Mouse (Mus musculus) erythroblast, embryonic 14.5 days (primary cell): Measurements from ENCODE around the gene 1700001O22Rik. TPM values are rescaled to one million over a fixed set of nuclear protein-coding genes. Genes with fewer than 3 reads are reported as not detected.

Source experiments
- H3K27me3 ChIP-seq: 2 replicates; pipeline ENCODE4 v1.6.1; 2012; ENCODE audit warnings: inconsistent platforms; ENCODE audit not compliant: control insufficient read depth
- H3K36me3 ChIP-seq: 2 replicates; pipeline ENCODE4 v1.6.1; 2012; ENCODE audit warnings: mild to moderate bottlenecking, inconsistent platforms; ENCODE audit not compliant: control insufficient read depth
- H3K4me1 ChIP-seq: 2 replicates; pipeline ENCODE4 v1.6.1; 2012; ENCODE audit warnings: inconsistent platforms; ENCODE audit not compliant: control insufficient read depth
- H3K4me3 ChIP-seq: replicated peaks from 2 replicates; pipeline ENCODE3; 2012; ENCODE audit warnings: moderate library complexity, mild to moderate bottlenecking, inconsistent platforms
- H3K9me3 ChIP-seq: 2 replicates; pipeline ENCODE4 v1.6.1; 2012; ENCODE audit warnings: low read length, inconsistent platforms, mixed read lengths; ENCODE audit not compliant: control insufficient read depth
- GATA1 ChIP-seq: IDR thresholded peaks from 2 replicates; pipeline ENCODE4 v1.6.1; 2012; ENCODE audit warnings: low read length, inconsistent platforms, mixed read lengths
- TAL1 ChIP-seq: IDR thresholded peaks from 3 replicates; pipeline ENCODE4 v1.6.1; 2012; ENCODE audit warnings: low read length, inconsistent platforms, mixed read lengths
- polyA plus RNA-seq: library from polyadenylated mRNA; stranded (reverse); fragments of >175 nt; gene quantifications from 2 replicates; pipeline ENCODE4 v1.2.3, GENCODE M21; 2012

Gene 1700001O22Rik
- polyA plus RNA-seq, 1 experiment = not detected

DNA sequence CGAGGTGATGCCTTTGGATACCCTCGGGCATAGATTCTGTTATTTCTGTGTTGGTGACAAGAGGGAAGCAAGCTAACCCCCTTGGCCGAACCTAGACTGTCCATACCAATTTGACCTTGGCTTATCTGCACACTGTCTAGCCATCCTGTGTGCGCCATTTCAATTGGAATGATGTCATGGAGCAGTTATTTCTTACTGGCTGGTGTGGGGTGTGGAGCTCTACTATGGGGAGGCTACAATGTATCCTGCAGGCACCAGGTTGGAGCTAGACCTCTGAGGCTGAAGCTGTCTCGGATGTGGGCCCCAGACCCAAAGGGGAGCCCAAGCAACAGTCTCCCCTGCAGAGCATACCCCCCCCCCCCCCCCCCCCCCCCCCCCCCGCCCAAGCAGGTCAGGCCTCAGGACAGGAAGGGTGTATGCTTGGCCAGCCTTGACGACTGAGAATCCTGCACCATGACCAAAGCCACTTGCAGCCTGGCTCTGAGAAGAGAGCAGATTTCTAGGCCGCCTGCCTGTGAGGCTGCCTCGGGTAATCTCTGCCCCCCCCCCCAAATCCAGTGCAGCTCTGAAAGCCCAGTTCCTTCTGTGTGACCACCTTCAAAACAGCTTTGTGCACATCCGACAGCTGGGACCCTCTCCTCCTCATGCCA is 31.0 kb upstream of the 1700001O22Rik start, which contains the start of gene Prrx2:
Gene Prrx2 (plus strand): TSS at position 600 of the 650 bp plus-strand sequence.
- Histone ChIP-seq H3K9me3 (no peaks in the 10 kb centered on the region), H3K27me3 (peaks cover 15% of the 10 kb centered on the region), H3K4me1 (peaks cover 26% of the 10 kb centered on the region), H3K4me3 (no peak within 1 kb of the TSS), H3K36me3 (no peaks in the 10 kb centered on the region)
- no peak for TF ChIP-seq GATA1
- no peak for TF ChIP-seq TAL1

DNA sequence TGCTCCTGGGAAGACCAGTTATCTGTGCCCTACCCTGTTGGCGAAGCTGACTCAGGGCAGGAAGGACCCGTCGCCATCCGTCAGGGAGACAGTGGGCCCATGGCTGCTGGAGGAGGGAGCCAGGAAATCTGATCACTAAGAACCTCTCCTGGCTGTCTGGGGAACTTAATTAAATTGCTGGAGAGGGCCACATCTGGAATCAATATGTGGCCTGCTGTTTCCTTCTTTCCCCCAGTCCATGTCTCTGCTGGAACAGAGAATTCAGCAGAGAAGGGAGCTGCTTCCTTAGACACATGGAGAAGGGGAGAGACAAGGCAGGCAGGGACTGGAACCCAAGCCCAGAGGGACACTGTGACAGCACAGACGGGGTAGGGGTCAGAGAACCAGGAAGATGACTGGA is 30.2 kb upstream of the 1700001O22Rik start:
- peaks cover 13% of the 10 kb centered on the region for H3K27me3 ChIP-seq
- no peaks in the 10 kb centered on the region for H3K9me3 ChIP-seq
- H3K4me3 ChIP-seq = no peak overlapping the region
- no peak for TF ChIP-seq TAL1
- no peak for TF ChIP-seq GATA1
- no peaks in the 10 kb centered on the region for H3K36me3 ChIP-seq
- peaks cover 35% of the 10 kb centered on the region for H3K4me1 ChIP-seq

DNA sequence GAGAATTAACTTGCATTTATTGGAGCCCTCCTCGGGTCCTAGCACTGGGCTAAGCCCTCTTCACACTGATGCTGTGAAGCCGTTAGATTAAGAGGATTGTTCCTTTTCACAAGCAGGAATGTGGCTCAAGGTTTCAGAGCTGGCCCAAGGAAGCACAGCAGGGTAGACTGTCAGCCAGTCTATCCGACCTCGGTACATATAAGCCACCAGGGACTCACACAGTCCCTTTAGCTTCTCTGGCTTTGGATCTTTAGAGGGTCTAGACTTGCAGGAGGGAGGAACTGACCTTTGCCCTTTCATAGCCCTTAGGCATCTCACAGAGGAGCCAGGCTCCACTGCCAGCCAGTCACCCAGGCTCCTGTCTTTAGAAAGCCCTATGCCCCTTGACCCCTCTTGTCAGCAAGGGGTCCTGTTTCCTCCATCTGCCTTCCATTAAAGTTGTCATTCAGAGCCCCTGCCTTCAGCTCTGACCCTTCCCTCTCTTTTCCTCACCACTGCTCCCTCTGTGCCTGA is 26.9 kb upstream of the 1700001O22Rik start, which contains the start of gene Asb6:
Gene Asb6 (minus strand): TSS at position 51 of the 513 bp plus-strand sequence.
- TF ChIP-seq TAL1 (no peak), GATA1 (no peak)
- no peak within 1 kb of the TSS for H3K4me3 ChIP-seq
- peaks cover 19% of the 10 kb centered on the region for H3K36me3 ChIP-seq
- no peaks in the 10 kb centered on the region; the same call in 1 of the 2 replicates for H3K27me3 ChIP-seq
- H3K9me3 ChIP-seq = no peaks in the 10 kb centered on the region
- H3K4me1 ChIP-seq = peaks cover 40% of the 10 kb centered on the region

DNA sequence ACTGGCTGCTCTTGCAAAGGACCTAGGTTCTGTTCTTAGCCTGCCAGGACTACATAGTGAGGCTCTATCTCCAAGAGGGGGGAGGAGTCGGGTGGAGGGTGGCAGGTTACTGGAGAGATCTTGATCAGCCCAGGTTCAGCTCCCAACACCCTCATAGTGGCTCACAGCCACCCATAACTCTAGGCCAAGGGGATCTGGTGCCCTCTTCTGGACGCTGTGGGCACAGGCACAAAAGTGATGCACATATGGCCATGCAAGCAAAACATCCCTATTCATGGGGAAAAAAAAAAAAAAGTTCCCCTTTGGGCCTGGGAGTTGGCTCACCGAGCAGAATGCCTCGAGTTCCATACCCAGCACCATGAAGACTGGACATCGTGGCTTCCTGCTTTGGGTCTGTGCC is 25.9 kb upstream of the 1700001O22Rik start:
- peaks cover 44% of the 10 kb centered on the region for H3K4me1 ChIP-seq
- peaks cover 29% of the 10 kb centered on the region for H3K36me3 ChIP-seq
- no peak for TF ChIP-seq TAL1
- no peak overlapping the region for H3K4me3 ChIP-seq
- H3K9me3 ChIP-seq = no peaks in the 10 kb centered on the region
- H3K27me3 ChIP-seq = no peaks in the 10 kb centered on the region; the same call in 1 of the 2 replicates

DNA sequence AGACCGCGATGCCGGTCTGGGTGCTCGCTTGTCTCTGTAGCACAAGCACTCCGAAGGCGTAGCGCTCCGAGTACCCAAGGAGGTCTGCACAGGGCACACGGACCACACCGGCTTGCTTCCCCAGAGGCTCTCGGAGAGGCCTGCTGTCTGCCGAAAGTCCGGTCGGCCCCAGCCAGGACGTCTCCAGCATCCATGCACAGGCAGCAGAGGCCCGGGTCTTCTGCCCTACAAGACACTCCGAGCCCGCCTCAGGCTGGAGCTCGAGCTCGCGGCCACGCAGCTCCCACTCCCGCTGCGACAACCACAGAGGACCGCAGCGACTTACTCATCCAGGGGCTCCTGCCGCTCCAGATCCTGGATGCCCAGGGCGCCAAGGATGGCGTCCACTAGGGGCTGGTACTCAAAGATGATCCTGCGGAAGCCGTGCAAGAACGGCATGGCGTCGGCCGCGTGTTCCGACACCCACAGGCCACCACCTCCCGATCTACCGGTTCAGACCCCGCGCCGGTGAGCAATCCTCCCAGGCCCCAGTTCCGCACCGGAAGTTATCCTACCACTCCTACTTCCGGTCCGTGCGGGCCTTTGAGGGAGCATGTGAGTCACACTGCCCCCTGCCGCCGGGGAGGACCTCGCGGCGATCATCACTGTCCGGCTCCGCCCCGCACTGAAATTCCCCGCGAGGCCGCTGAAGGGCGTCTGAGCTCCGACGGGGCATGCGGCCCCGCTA is 24.5 kb upstream of the 1700001O22Rik start:
- peaks cover 57% of the 10 kb centered on the region for H3K4me1 ChIP-seq

DNA sequence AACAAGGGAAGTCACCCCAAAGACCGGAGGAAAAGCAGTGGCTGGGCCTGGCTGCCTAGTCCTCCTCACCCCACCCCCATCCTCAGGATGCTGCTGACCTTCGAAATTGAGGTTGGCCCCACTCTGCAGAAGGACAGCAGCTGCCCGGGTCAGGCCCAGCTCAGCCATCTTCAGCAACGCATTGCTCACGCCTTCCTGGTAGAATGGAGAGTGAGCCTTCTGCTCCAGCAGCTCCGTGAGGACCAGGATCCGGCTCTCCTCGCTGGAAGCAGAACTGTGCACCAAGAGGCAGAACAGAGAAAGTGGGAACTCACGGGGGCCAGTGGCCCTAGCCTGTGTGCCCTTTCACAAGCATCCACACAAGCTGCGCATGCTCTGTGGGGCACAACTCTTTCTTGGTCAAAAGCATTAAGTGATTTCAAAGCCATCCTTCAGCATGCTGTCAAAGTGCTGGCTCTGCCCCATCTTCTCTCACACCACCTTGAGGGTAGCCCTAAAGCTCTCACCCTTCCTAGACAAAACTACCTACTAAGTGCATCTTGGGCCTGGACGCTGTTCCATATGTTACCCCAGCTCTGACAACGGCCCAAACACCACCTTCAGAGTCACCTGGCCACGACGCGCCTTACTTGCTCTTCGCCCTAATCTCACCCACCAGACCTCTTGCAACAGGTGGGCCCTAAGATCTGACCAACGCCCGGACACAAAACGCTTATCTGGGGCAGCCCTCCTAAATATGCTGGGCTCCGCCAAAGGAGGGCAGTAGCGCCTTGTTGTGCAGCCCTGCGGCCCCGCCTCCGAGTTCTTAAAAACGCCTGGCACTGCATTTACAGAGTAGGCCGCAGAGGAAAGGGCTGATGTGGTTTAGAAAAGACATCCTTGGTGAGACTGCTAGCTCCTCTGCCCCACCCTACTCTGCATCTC is 23.6 kb upstream of the 1700001O22Rik start:
- no peaks in the 10 kb centered on the region for H3K9me3 ChIP-seq
- H3K4me3 ChIP-seq = peak overlapping the region; percentile 74

More for the DNA sequence above, 24.5 kb upstream of the 1700001O22Rik start:
- peak overlapping the region; percentile 74 for H3K4me3 ChIP-seq
- H3K36me3 ChIP-seq = peaks cover 43% of the 10 kb centered on the region
- H3K27me3 ChIP-seq = no peaks in the 10 kb centered on the region; the same call in 1 of the 2 replicates
- TF ChIP-seq TAL1 (no peak), GATA1 (no peak)
- H3K9me3 ChIP-seq = no peaks in the 10 kb centered on the region

DNA sequence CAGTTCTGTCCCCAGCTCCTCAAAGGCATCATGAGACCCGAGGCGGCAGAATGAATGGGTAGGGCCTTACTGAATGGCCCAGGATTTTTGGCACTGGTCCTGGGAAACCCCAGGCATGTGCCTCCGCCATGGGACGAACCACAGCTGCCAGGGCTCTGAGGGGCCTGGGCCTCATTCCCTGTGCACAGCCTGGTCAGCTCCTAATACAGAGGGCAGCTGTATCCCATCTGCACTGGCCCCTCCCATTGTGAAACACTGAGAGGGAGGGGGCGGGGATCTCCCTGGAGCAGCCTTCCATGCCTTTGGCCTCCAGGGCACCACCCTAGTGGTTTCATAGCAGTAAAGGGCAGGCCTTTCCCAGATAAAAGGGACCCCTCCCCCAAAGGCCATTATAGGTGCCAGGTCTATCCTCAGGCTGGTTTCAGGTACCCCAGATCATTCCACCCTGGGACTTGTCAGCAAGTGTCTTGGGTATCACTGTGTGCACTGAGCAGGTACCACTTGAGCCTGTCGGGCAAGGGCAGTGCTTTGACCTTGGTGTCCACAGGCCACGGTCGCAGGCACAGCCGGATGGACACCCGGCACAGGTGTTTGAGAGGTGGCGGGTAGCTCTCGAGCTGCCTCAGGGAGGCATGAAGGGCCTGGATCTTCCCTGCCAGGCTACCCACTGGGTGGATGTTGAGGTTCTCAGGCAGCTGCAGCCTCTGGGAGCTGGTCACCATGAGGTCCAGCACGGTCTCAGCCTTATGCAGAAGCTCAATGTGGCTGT is 20.1 kb upstream of the 1700001O22Rik start:
- Histone ChIP-seq H3K36me3 (peaks cover 86% of the 10 kb centered on the region), H3K4me3 (no peak overlapping the region), H3K9me3 (peaks cover 8% of the 10 kb centered on the region), H3K27me3 (no peaks in the 10 kb centered on the region), H3K4me1 (peaks cover 53% of the 10 kb centered on the region)
- no peak for TF ChIP-seq GATA1
- TF ChIP-seq TAL1 = no peak

More for the DNA sequence above, 23.6 kb upstream of the 1700001O22Rik start:
- Histone ChIP-seq H3K4me1 (peaks cover 63% of the 10 kb centered on the region), H3K36me3 (peaks cover 51% of the 10 kb centered on the region), H3K27me3 (no peaks in the 10 kb centered on the region; the same call in 1 of the 2 replicates)
- peak; percentile 92 for TF ChIP-seq TAL1
- peak; percentile 95 for TF ChIP-seq GATA1

DNA sequence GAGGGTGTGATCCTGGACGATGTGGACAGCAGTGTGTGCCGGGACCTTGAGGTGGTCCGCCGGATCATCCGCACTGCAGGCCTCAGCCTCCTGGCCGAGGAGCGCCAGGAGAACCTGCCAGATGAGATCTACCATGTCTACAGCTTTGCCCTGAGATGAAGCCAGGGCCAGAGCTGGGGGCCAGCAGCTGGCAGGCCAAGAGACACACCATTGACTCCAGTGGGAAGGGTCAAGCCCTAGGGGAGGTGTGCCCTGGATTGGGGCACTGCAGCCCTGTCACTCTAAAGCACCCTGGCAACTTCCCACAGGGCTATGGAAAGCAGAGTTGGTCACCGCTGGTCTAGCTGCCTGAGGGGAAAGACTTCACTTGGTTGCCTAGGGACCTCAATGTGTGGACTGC is 19.0 kb upstream of the 1700001O22Rik start:
- TF ChIP-seq GATA1 (no peak), TAL1 (no peak)
- peaks cover 49% of the 10 kb centered on the region for H3K4me1 ChIP-seq
- peaks cover 95% of the 10 kb centered on the region for H3K36me3 ChIP-seq

More for the DNA sequence above, 19.0 kb upstream of the 1700001O22Rik start:
- H3K27me3 ChIP-seq = no peaks in the 10 kb centered on the region
- peaks cover 8% of the 10 kb centered on the region for H3K9me3 ChIP-seq
- H3K4me3 ChIP-seq = no peak overlapping the region
